Mouse (Mus musculus): ENCODE measurements at regions not wholly inside any gene's neighbourhood (a gene's known extent, or its start where the extent isn't known, plus 50 kb on each side); places are given as distances from the start of the nearest gene placed in this dataset.

DNA sequence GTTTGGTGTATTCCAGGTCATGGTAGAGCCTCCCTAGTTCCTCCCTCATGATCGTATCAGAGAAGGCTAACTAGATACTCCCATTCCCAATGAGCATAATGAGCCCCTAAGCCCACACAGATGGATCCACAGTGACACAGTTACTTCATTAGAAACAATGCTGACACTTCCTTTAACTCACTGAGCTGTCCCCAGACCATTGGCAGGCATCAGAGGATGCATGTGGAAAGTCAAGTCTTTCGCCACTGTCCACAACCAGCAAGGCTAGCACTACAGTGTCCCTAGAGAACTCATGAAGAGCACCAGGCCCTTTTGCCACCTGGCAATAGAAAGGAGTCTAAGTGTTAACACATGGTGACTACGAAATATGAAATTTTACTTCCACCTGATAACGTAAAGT, 156.1 kb upstream of the Tent5a start:
- Histone ChIP-seq H3K4me1 (ENCODE audit: control insufficient read depth in 2 of 2, insufficient read depth in 2 of 2, low read length in 2 of 2, poor library complexity in 1 of 2) (no peaks in the 10 kb centered on the region; a peak in 1 of 4 replicates), H3K4me3 (ENCODE audit: insufficient read depth in 1 of 2, low read depth in 1 of 2, low read length in 2 of 2, poor library complexity in 1 of 2, severe bottlenecking in 1 of 2) (no peak overlapping the region), H3K27ac (ENCODE audit: insufficient read depth, low read depth, low read length, poor library complexity, severe bottlenecking) (no peak overlapping the region), H3K36me3 (ENCODE audit: control insufficient read depth, insufficient read depth, low read length, poor library complexity, severe bottlenecking) (no peaks in the 10 kb centered on the region), H3K9me3 (ENCODE audit: control insufficient read depth, insufficient read depth, low read depth, low read length) (no peaks in the 10 kb centered on the region), H3K9ac (ENCODE audit: insufficient read depth, low read depth, low read length, poor library complexity, severe bottlenecking) (no peak overlapping the region)
- no peak for DNase-seq (ENCODE audit: low read depth, low spot score)
- no peak for TF ChIP-seq CHD2 (IDR thresholded peaks at IDR 0.05; ENCODE audit: low read depth, low read length)
- TF ChIP-seq MAFK (IDR thresholded peaks at IDR 0.05; ENCODE audit: insufficient read depth, low read depth, low read length), result no peak
- no peak for TF ChIP-seq HCFC1 (IDR thresholded peaks at IDR 0.05; ENCODE audit: borderline replicate concordance, insufficient read depth, low read length)
- TF ChIP-seq ZNF384 (IDR thresholded peaks at IDR 0.05; ENCODE audit: low read depth, low read length), result no peak
- no peak for TF ChIP-seq ZC3H11A (IDR thresholded peaks at IDR 0.05; ENCODE audit: borderline replicate concordance, low read depth, low read length)
- in situ Hi-C loops (cut with MboI; ENCODE audit: low sequenced_read_pairs in 2 of 2, unreplicated experiment in 2 of 2), result no loop called here

DNA sequence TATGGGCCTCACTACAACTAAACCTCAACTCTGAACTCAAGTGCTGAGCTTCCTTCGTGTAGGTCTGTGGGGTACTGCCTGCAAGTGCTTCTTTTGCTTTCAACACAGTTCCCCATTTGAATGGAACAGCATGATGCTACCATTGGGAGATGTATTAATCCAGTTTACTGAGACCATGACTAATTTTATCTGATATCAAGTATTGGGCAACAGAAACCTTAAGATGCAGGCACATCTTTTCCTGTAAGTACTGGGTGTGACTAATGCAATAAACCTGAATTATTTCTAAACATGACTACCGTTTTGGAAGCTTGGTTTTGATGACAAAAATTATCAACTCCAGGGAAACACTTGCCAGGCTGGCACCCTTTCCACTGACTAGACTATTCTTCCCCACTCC, 153.4 kb upstream of the Tent5a start:
- DNase-seq (ENCODE audit: low read depth, low spot score), result no peak
- Histone ChIP-seq H3K9ac (ENCODE audit: insufficient read depth, low read depth, low read length, poor library complexity, severe bottlenecking) (no peak overlapping the region), H3K4me3 (ENCODE audit: insufficient read depth in 1 of 2, low read depth in 1 of 2, low read length in 2 of 2, poor library complexity in 1 of 2, severe bottlenecking in 1 of 2) (no peak overlapping the region), H3K9me3 (ENCODE audit: control insufficient read depth, insufficient read depth, low read depth, low read length) (no peaks in the 10 kb centered on the region), H3K27ac (ENCODE audit: insufficient read depth, low read depth, low read length, poor library complexity, severe bottlenecking) (no peak overlapping the region), H3K4me1 (ENCODE audit: control insufficient read depth in 2 of 2, insufficient read depth in 2 of 2, low read length in 2 of 2, poor library complexity in 1 of 2) (no peaks in the 10 kb centered on the region; a peak in 1 of 4 replicates), H3K36me3 (ENCODE audit: control insufficient read depth, insufficient read depth, low read length, poor library complexity, severe bottlenecking) (no peaks in the 10 kb centered on the region)
- in situ Hi-C loops (cut with MboI; ENCODE audit: low sequenced_read_pairs in 2 of 2, unreplicated experiment in 2 of 2), result no loop called here
- TF ChIP-seq ZNF384 (IDR thresholded peaks at IDR 0.05; ENCODE audit: low read depth, low read length) (no peak), MAFK (IDR thresholded peaks at IDR 0.05; ENCODE audit: insufficient read depth, low read depth, low read length) (no peak), CHD2 (IDR thresholded peaks at IDR 0.05; ENCODE audit: low read depth, low read length) (no peak), ZC3H11A (IDR thresholded peaks at IDR 0.05; ENCODE audit: borderline replicate concordance, low read depth, low read length) (no peak), HCFC1 (IDR thresholded peaks at IDR 0.05; ENCODE audit: borderline replicate concordance, insufficient read depth, low read length) (no peak)

DNA sequence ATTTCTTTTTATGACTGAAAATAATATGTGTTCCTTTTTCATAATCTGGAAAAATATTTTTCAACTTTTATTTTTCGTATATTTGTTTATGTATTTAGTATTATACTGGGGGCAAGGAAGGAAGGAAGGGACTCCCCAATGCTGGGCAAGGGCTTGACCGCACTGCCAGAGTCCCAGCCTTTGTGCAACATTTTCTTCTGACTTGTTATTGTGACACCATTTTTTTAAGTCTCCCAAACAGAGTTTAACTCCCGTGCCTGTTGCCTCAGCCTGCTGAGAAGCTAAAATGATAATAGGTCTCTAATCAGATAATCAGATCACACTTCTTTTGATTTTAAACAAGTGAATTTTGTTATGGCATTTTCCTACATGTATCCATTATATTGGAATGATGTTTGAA, 148.1 kb upstream of the Tent5a start:
- in situ Hi-C loops (cut with MboI; ENCODE audit: low sequenced_read_pairs in 2 of 2, unreplicated experiment in 2 of 2), result no loop called here
- Histone ChIP-seq H3K36me3 (ENCODE audit: control insufficient read depth, insufficient read depth, low read length, poor library complexity, severe bottlenecking) (no peaks in the 10 kb centered on the region), H3K9me3 (ENCODE audit: control insufficient read depth, insufficient read depth, low read depth, low read length) (no peaks in the 10 kb centered on the region), H3K4me1 (ENCODE audit: control insufficient read depth in 2 of 2, insufficient read depth in 2 of 2, low read length in 2 of 2, poor library complexity in 1 of 2) (no peaks in the 10 kb centered on the region), H3K9ac (ENCODE audit: insufficient read depth, low read depth, low read length, poor library complexity, severe bottlenecking) (no peak overlapping the region), H3K4me3 (ENCODE audit: insufficient read depth in 1 of 2, low read depth in 1 of 2, low read length in 2 of 2, poor library complexity in 1 of 2, severe bottlenecking in 1 of 2) (no peak overlapping the region), H3K27ac (ENCODE audit: insufficient read depth, low read depth, low read length, poor library complexity, severe bottlenecking) (no peak overlapping the region)
- TF ChIP-seq CHD2 (IDR thresholded peaks at IDR 0.05; ENCODE audit: low read depth, low read length) (no peak), MAFK (IDR thresholded peaks at IDR 0.05; ENCODE audit: insufficient read depth, low read depth, low read length) (no peak), ZNF384 (IDR thresholded peaks at IDR 0.05; ENCODE audit: low read depth, low read length) (no peak), ZC3H11A (IDR thresholded peaks at IDR 0.05; ENCODE audit: borderline replicate concordance, low read depth, low read length) (no peak), HCFC1 (IDR thresholded peaks at IDR 0.05; ENCODE audit: borderline replicate concordance, insufficient read depth, low read length) (no peak)
- DNase-seq (ENCODE audit: low read depth, low spot score), result no peak

DNA sequence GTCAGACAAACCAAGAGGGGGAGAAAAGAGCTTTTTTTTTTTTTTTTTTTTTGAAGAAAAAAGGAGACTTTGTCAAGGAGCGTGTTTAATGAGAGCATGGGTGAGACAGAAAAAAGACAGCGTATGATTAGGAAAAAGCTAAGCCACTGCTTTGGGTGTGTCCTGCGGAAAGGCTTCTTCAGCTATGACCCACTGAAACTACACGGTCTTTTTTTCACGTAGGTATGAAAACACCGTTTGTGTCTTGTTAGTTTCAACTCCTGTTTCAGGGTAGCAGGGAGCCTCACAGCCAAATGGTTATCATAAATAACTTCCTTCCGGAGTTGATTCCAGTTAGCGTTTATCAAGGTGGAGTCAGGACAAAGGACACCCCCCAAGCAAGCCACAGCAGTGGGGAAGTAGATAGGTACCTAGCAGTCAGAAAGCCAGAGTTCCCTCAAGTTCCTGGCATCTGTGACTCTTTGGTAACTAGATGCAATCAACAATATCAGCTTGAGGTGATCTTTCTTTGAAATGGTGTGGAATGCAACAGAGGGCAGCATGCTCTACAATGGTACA, 143.2 kb upstream of the Tent5a start:
- in situ Hi-C loops (cut with MboI; ENCODE audit: low sequenced_read_pairs in 2 of 2, unreplicated experiment in 2 of 2), result no loop called here
- no peak for DNase-seq (ENCODE audit: low read depth, low spot score)
- H3K36me3 ChIP-seq (ENCODE audit: control insufficient read depth, insufficient read depth, low read length, poor library complexity, severe bottlenecking), result no peaks in the 10 kb centered on the region
- no peak overlapping the region for H3K9ac ChIP-seq (ENCODE audit: insufficient read depth, low read depth, low read length, poor library complexity, severe bottlenecking)
- H3K27ac ChIP-seq (ENCODE audit: insufficient read depth, low read depth, low read length, poor library complexity, severe bottlenecking), result no peak overlapping the region
- H3K9me3 ChIP-seq (ENCODE audit: control insufficient read depth, insufficient read depth, low read depth, low read length), result no peaks in the 10 kb centered on the region
- TF ChIP-seq MAFK (IDR thresholded peaks at IDR 0.05; ENCODE audit: insufficient read depth, low read depth, low read length), result no peak
- no peak for TF ChIP-seq HCFC1 (IDR thresholded peaks at IDR 0.05; ENCODE audit: borderline replicate concordance, insufficient read depth, low read length)
- no peak for TF ChIP-seq ZNF384 (IDR thresholded peaks at IDR 0.05; ENCODE audit: low read depth, low read length)
- no peak for TF ChIP-seq ZC3H11A (IDR thresholded peaks at IDR 0.05; ENCODE audit: borderline replicate concordance, low read depth, low read length)
- TF ChIP-seq CHD2 (IDR thresholded peaks at IDR 0.05; ENCODE audit: low read depth, low read length), result no peak
- H3K4me3 ChIP-seq (ENCODE audit: insufficient read depth in 1 of 2, low read depth in 1 of 2, low read length in 2 of 2, poor library complexity in 1 of 2, severe bottlenecking in 1 of 2), result no peak overlapping the region
- H3K4me1 ChIP-seq (ENCODE audit: control insufficient read depth in 2 of 2, insufficient read depth in 2 of 2, low read length in 2 of 2, poor library complexity in 1 of 2), result no peaks in the 10 kb centered on the region

DNA sequence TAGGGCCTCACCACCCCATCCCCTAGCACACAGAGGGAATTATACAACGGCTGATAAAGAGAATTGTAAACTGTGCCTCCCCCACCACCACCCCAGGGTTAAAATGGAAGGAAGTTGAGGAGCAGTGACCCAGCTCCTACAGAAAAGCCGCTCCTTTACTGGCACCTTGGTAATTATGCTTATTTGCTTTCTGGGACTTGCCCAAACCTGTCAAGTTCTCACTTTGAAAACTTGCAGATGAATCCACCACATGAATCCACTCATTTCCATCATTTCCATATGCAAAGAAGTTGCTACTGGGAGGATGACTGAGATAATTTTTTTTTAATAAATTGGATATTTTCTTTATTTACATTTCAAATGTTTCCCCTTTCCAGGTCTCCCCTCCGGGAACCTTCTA, 142.1 kb upstream of the Tent5a start:
- in situ Hi-C loops (cut with MboI; ENCODE audit: low sequenced_read_pairs in 2 of 2, unreplicated experiment in 2 of 2), result no loop called here
- no peak overlapping the region for H3K27ac ChIP-seq (ENCODE audit: insufficient read depth, low read depth, low read length, poor library complexity, severe bottlenecking)
- DNase-seq (ENCODE audit: low read depth, low spot score), result no peak
- H3K9me3 ChIP-seq (ENCODE audit: control insufficient read depth, insufficient read depth, low read depth, low read length), result no peaks in the 10 kb centered on the region
- H3K9ac ChIP-seq (ENCODE audit: insufficient read depth, low read depth, low read length, poor library complexity, severe bottlenecking), result no peak overlapping the region
- H3K4me3 ChIP-seq (ENCODE audit: insufficient read depth in 1 of 2, low read depth in 1 of 2, low read length in 2 of 2, poor library complexity in 1 of 2, severe bottlenecking in 1 of 2), result no peak overlapping the region
- no peak for TF ChIP-seq MAFK (IDR thresholded peaks at IDR 0.05; ENCODE audit: insufficient read depth, low read depth, low read length)
- no peak for TF ChIP-seq ZC3H11A (IDR thresholded peaks at IDR 0.05; ENCODE audit: borderline replicate concordance, low read depth, low read length)
- no peak for TF ChIP-seq ZNF384 (IDR thresholded peaks at IDR 0.05; ENCODE audit: low read depth, low read length)
- TF ChIP-seq HCFC1 (IDR thresholded peaks at IDR 0.05; ENCODE audit: borderline replicate concordance, insufficient read depth, low read length), result no peak
- no peak for TF ChIP-seq CHD2 (IDR thresholded peaks at IDR 0.05; ENCODE audit: low read depth, low read length)
- no peaks in the 10 kb centered on the region for H3K4me1 ChIP-seq (ENCODE audit: control insufficient read depth in 2 of 2, insufficient read depth in 2 of 2, low read length in 2 of 2, poor library complexity in 1 of 2)
- no peaks in the 10 kb centered on the region for H3K36me3 ChIP-seq (ENCODE audit: control insufficient read depth, insufficient read depth, low read length, poor library complexity, severe bottlenecking)
